Mouse (Mus musculus) C2C12 (cell line): ENCODE data around the gene Uts2r. TPM values are rescaled to one million over a fixed set of nuclear protein-coding genes. Genes with fewer than 3 reads are reported as not detected.

Experiments
- H3K27me3 ChIP-seq: one replicate; pipeline ENCODE4 v1.6.1; 2011; ENCODE audit not compliant: control insufficient read depth, insufficient read depth, insufficient read length
- H3K36me3 ChIP-seq: one replicate; pipeline ENCODE4 v1.6.1; 2011; ENCODE audit not compliant: control insufficient read depth, insufficient read depth
- H3K4me3 ChIP-seq: one replicate; pipeline ENCODE4 v1.5.1; 2011; ENCODE audit warnings: mild to moderate bottlenecking, control low read depth; ENCODE audit not compliant: poor library complexity, insufficient read depth, severe bottlenecking
- H3K79me2 ChIP-seq: one replicate; pipeline ENCODE4 v1.6.1; 2011; ENCODE audit not compliant: control insufficient read depth, insufficient read depth
- H3K79me3 ChIP-seq: one replicate; pipeline ENCODE4 v1.6.1; 2011; ENCODE audit warnings: low read depth, control low read depth
- H3ac ChIP-seq: one replicate; pipeline ENCODE3; 2011; ENCODE audit warnings: low read depth; ENCODE audit not compliant: control insufficient read depth, insufficient read length
- CEBPB ChIP-seq: IDR thresholded peaks from one replicate; pipeline ENCODE4 v1.6.1; 2011; ENCODE audit warnings: low read depth, mild to moderate bottlenecking, control low read depth, moderate library complexity
- CTCF ChIP-seq: IDR thresholded peaks from one replicate; pipeline ENCODE4 v1.5.1; 2011; ENCODE audit not compliant: control insufficient read depth, insufficient read depth, insufficient read length
- FOSL1 ChIP-seq: IDR thresholded peaks from one replicate; pipeline ENCODE4 v1.8.0; 2011; ENCODE audit warnings: mild to moderate bottlenecking, low read length; ENCODE audit not compliant: poor library complexity, insufficient read depth, severe bottlenecking
- MAX ChIP-seq: IDR thresholded peaks from one replicate; pipeline ENCODE4 v1.6.1; 2011; ENCODE audit warnings: mild to moderate bottlenecking, control low read depth
- MYOD1 ChIP-seq: IDR thresholded peaks from one replicate; pipeline ENCODE4 v1.6.1; 2011; ENCODE audit warnings: low read depth; ENCODE audit not compliant: control insufficient read depth, insufficient read length
- MYOG ChIP-seq: IDR thresholded peaks from one replicate; pipeline ENCODE4 v1.6.1; 2011; ENCODE audit not compliant: control insufficient read depth, insufficient read length; ENCODE audit errors: extremely low read depth
- USF1 ChIP-seq: IDR thresholded peaks from one replicate; pipeline ENCODE4 v1.6.1; 2011; ENCODE audit warnings: low read depth, mild to moderate bottlenecking, control low read depth, moderate library complexity
- polyA plus RNA-seq: library from polyadenylated mRNA; unstranded; fragments of >200 nt; fragmentation: generic; extraction: Trizol; gene quantifications from one replicate; pipeline ENCODE4 v1.2.1, GENCODE M21; 2012; ENCODE audit warnings: missing spikeins

Uts2r gene
- polyA plus RNA-seq, 1 experiment = not detected

DNA sequence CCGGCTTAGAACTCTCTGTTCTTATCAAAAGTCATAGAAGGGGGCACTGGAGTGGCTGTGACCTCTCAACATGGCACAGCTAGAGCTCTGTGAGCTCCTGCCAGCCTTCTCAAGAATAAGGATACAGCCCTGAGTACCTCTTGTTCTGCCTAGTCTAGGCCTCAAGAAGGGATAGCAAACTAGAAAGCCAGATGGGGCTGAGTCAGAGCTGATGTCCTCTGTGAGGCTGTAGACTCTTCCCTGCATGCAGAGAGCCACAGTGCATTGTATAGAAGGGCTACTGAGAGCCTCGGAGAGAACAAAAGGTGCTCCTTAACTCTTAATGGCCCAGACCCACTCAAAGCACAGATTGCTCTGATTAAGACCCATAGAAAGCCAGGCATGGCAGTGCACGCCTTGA lies 14.2 kb downstream of the Uts2r start:
- Histone ChIP-seq H3K27me3 (peaks cover 3% of the 10 kb centered on the region), H3K36me3 (no peaks in the 10 kb centered on the region), H3K79me2 (no peaks in the 10 kb centered on the region), H3ac (no peak overlapping the region), H3K4me3 (no peak overlapping the region), H3K79me3 (no peaks in the 10 kb centered on the region)
- TF ChIP-seq FOSL1 = no peak
- no peak for TF ChIP-seq CEBPB
- TF ChIP-seq MYOG = no peak
- no peak for TF ChIP-seq USF1
- no peak for TF ChIP-seq CTCF
- TF ChIP-seq MYOD1 = no peak
- TF ChIP-seq MAX = no peak

GRCm38 (mm10) chr11:121176285-121177270 lies 16.5 kb downstream of the Uts2r start:
- H3K79me2 ChIP-seq = no peaks in the 10 kb centered on the region
- no peak overlapping the region for H3ac ChIP-seq
- H3K4me3 ChIP-seq = no peak overlapping the region
- no peaks in the 10 kb centered on the region for H3K79me3 ChIP-seq
- TF ChIP-seq USF1 = no peak
- TF ChIP-seq CTCF = peak; percentile 72
- peaks cover 3% of the 10 kb centered on the region for H3K27me3 ChIP-seq
- H3K36me3 ChIP-seq = no peaks in the 10 kb centered on the region

DNA sequence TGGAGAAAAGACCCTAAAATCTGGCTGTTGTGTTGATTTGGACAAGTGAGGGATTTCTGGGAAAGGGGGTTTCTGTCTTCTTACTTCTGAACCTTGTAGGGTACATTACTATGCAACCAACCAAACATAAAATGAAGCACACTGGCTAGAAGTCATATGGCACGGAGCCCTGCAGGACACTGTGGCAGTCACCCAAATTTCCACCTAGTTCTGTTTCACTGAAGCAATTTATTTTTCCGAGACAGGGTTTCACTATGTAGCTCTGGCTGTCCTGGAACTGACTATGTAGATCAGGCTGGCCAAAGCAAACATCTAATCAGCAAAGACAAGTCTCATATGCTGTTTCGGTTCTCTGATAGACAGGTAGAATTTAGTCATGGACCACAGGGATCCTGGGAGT lies 29.6 kb downstream of the Uts2r start:
- Histone ChIP-seq H3K27me3 (no peaks in the 10 kb centered on the region), H3K36me3 (no peaks in the 10 kb centered on the region), H3K79me3 (no peaks in the 10 kb centered on the region), H3K4me3 (no peak overlapping the region), H3K79me2 (no peaks in the 10 kb centered on the region), H3ac (no peak overlapping the region)
- TF ChIP-seq MAX (no peak), CTCF (no peak), MYOD1 (no peak), FOSL1 (no peak), MYOG (no peak), USF1 (no peak), CEBPB (no peak)

DNA sequence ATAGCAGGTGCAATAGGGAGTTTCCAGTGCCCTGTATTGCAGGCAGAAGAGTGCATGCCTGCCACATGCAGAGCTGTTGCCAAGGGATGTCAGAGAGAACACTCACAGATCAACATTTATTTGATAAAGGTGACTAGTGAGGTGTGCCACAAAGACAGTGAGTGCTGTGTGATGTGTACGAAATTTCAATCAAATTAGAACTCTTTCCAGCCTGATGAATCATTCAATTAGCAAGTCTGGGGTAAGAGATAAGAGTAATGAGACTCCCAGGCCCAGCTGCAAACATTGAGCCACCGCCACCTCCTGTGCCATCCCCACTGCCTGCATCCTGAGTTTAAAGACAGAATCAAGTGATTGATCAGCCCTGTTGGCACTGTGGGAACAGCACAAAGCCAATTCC lies 32.7 kb downstream of the Uts2r start:
- Histone ChIP-seq H3K79me3 (no peaks in the 10 kb centered on the region), H3ac (no peak overlapping the region), H3K4me3 (no peak overlapping the region), H3K79me2 (no peaks in the 10 kb centered on the region), H3K27me3 (no peaks in the 10 kb centered on the region), H3K36me3 (no peaks in the 10 kb centered on the region)
- TF ChIP-seq USF1 (no peak), CEBPB (no peak), MYOD1 (no peak), MAX (no peak), FOSL1 (no peak), MYOG (no peak), CTCF (no peak)

GRCm38 (mm10) chr11:121193415-121193814 lies 33.3 kb downstream of the Uts2r start:
- H3K27me3 ChIP-seq = no peaks in the 10 kb centered on the region
- no peaks in the 10 kb centered on the region for H3K79me3 ChIP-seq
- H3K36me3 ChIP-seq = no peaks in the 10 kb centered on the region
- H3ac ChIP-seq = no peak overlapping the region
- TF ChIP-seq CEBPB = no peak
- no peak for TF ChIP-seq MYOD1
- TF ChIP-seq MYOG = no peak
- TF ChIP-seq FOSL1 = no peak
- no peak for TF ChIP-seq USF1
- no peak for TF ChIP-seq MAX
- H3K79me2 ChIP-seq = no peaks in the 10 kb centered on the region
- no peak overlapping the region for H3K4me3 ChIP-seq

DNA sequence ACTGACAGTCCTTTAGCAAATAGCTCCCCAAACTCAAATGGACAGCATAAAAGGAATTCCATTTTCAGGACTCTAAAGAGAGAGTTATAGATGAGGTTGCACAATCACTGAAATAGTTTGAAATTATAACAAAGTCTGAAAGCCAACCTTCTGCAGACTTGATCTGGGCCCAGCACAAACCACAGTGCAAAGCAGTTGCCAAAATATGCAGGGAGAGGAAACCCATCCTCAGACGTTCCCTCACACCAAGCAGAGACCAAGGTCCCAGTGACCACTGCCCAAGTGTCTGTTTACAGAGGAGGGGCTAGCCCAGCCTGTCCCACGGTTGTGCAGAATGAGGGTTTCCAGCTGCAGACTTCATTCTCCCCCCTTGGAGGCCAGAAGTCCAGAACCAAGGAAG lies 38.6 kb downstream of the Uts2r start:
- peak; percentile 59 for TF ChIP-seq CEBPB
- TF ChIP-seq MYOD1 = no peak

More for the DNA sequence above, 38.6 kb downstream of the Uts2r start:
- Histone ChIP-seq H3K4me3 (no peak overlapping the region), H3K79me2 (no peaks in the 10 kb centered on the region), H3K27me3 (no peaks in the 10 kb centered on the region), H3K36me3 (no peaks in the 10 kb centered on the region), H3ac (no peak overlapping the region), H3K79me3 (no peaks in the 10 kb centered on the region)
